Comparison of ENCODE assay signal across 23 mouse cellular contexts in the genomic region with DNA sequence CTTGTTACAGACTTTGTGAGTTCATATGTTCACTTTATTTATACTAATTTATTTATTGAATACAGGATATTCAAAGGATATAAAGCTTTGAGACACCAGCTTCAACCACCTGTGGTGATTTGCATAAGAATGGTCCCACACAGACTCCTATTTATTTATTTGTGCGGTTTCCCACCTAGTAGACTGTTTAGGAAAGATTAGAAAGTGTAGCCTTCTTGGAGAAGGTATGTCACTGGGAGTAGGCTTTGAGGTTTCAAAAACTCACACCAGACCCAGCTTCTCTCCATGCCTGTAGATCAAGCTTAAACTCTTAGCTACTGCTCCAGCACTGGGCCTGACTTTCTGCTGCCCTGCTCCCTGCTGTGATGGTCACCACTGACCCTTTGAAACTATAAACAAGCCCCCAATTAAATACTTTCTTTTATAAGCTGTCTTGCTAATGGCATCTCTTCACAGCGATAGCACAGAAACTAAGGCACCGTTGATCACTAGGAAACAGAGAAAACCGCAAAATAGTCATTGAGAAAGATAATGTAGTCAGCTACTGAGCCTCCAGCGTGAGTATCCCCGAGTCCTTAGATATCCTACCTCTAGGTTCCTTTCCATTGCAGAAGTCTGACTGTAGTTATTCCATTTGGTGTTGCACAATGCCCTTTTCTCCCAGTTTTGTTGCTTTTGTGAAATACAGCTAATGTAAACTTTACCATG.
DNase-seq lines count a peak whose midpoint lies in the region; ATAC-seq lines count a peak whose summit lies in the region.
"Had no signal": no experiment of that assay in that cellular context is flagged by ENCODE, and none has a peak within 500 bp of the region (broad histone marks: within the 10 kb centered on the region; RNA-seq: fewer than 3 reads in every experiment).

No protein-coding gene starts in this region.

- intact Hi-C loops in left cerebral cortex, postnatal 25 days (cut with DNase I) = no loop called here

- H3K36me3 ChIP-seq in liver, embryonic 11.5 days (ENCODE audit: control insufficient read depth, insufficient read depth, low read length) = no peaks in the 10 kb centered on the region
- H3K36me3 ChIP-seq in liver, embryonic 12.5 days = no peaks in the 10 kb centered on the region
- no peaks in the 10 kb centered on the region for H3K36me3 ChIP-seq in liver, embryonic 16.5 days (ENCODE audit: control insufficient read depth, insufficient read depth)
- H3K36me3 ChIP-seq: embryonic facial prominence, embryonic 12.5 days; forebrain, embryonic 15.5 days; heart, embryonic 10.5 days; hindbrain, embryonic 12.5 days had no signal

- peak overlapping the region; percentile 53 for H3K4me2 ChIP-seq in liver, embryonic 11.5 days
- peak overlapping the region; percentile 52 for H3K4me2 ChIP-seq in liver, embryonic 12.5 days
- H3K4me2 ChIP-seq in liver, embryonic 16.5 days (ENCODE audit: low read depth, low read length) = peak overlapping the region; percentile 28
- H3K4me2 ChIP-seq: embryonic facial prominence, embryonic 12.5 days; forebrain, embryonic 15.5 days; hindbrain, embryonic 12.5 days had no signal

- 33% methylated on average over 6 of the region's 6 CpGs for WGBS in liver, embryonic 11.5 days
- WGBS in liver, embryonic 12.5 days (ENCODE audit: insufficient replicate concordance) = 15% methylated on average over 6 of the region's 6 CpGs
- WGBS in liver, embryonic 16.5 days (ENCODE audit: insufficient replicate concordance) = 19% methylated on average over 6 of the region's 6 CpGs

- peak; percentile 91 for ATAC-seq in liver, embryonic 11.5 days (replicated peaks; ENCODE audit: low FRiP score)
- ATAC-seq in liver, embryonic 12.5 days = peak; percentile 85
- ATAC-seq in liver, embryonic 16.5 days (ENCODE audit: low read depth) = peak; percentile 68
- ATAC-seq in frontal cortex, adult (ENCODE audit: low TSS enrichment) = no peak
- ATAC-seq: forebrain, embryonic 15.5 days; hindbrain, embryonic 16.5 days; Patski had no signal

- no peaks in the 10 kb centered on the region for H3K9me3 ChIP-seq in liver, embryonic 11.5 days (ENCODE audit: control insufficient read depth, low read length)
- H3K9me3 ChIP-seq in liver, embryonic 12.5 days (replicated peaks) = no peaks in the 10 kb centered on the region
- no peaks in the 10 kb centered on the region for H3K9me3 ChIP-seq in liver, embryonic 16.5 days (replicated peaks; ENCODE audit: control insufficient read depth, low read length)
- H3K9me3 ChIP-seq: embryonic facial prominence, embryonic 12.5 days; forebrain, embryonic 15.5 days; heart, embryonic 10.5 days; hindbrain, embryonic 12.5 days had no signal

- H3K27me3 ChIP-seq in liver, embryonic 11.5 days (replicated peaks; ENCODE audit: control insufficient read depth, insufficient read depth, low read length) = no peaks in the 10 kb centered on the region
- H3K27me3 ChIP-seq in liver, embryonic 12.5 days (replicated peaks) = no peaks in the 10 kb centered on the region
- H3K27me3 ChIP-seq in liver, embryonic 16.5 days (ENCODE audit: control insufficient read depth, insufficient read depth, low read depth, low read length) = no peaks in the 10 kb centered on the region
- H3K27me3 ChIP-seq: embryonic facial prominence, embryonic 12.5 days; forebrain, embryonic 15.5 days; hindbrain, embryonic 12.5 days; Patski had no signal

- H3K27ac ChIP-seq in liver, embryonic 11.5 days (ENCODE audit: low read depth, low read length) = peak overlapping the region; percentile 35; the same call in 1 of the 2 replicates
- H3K27ac ChIP-seq in liver, embryonic 12.5 days = peak overlapping the region; percentile 60; the same call in 1 of the 2 replicates
- H3K27ac ChIP-seq in liver, embryonic 16.5 days (ENCODE audit: low read length) = no peak overlapping the region
- H3K27ac ChIP-seq: embryonic facial prominence, embryonic 12.5 days; forebrain, embryonic 15.5 days; heart, embryonic 10.5 days; hindbrain, embryonic 12.5 days had no signal

- peak; percentile 39 for DNase-seq in liver, embryonic 11.5 days (ENCODE audit: low spot score)
- no peak for DNase-seq in liver
- no peak for DNase-seq in left cerebral cortex, postnatal 25 days (ENCODE audit: low spot score in 2 of 2)
- no peak for DNase-seq in cerebellum, postnatal 25 days
- no peak for DNase-seq in right cerebral cortex, postnatal 10 days (ENCODE audit: low spot score in 2 of 2)
- DNase-seq: adrenal gland, adult 8-10 months; adrenal gland, postnatal 36 days; B cell, adult 2 months; cerebellum, adult 11-12 months; cerebellum, adult 9-11 months; gastrocnemius, postnatal 10 days; heart, adult 18-20 months; heart, postnatal 10 days; heart, postnatal 4 days had no signal

- H3K4me1 ChIP-seq in liver, embryonic 11.5 days (replicated peaks; ENCODE audit: control insufficient read depth, insufficient read depth, low read length) = 0 out of 2 replicates have a peak, but pooled peaks cover 6% of the 10 kb centered on the region
- peaks cover 15% of the 10 kb centered on the region for H3K4me1 ChIP-seq in liver, embryonic 12.5 days
- H3K4me1 ChIP-seq in liver, embryonic 16.5 days (ENCODE audit: control insufficient read depth, low read depth, low read length) = peaks cover 3% of the 10 kb centered on the region; the same call in 1 of the 2 replicates
- H3K4me1 ChIP-seq: embryonic facial prominence, embryonic 12.5 days; forebrain, embryonic 15.5 days; heart, embryonic 10.5 days; hindbrain, embryonic 12.5 days had no signal

- no peak overlapping the region for H3K9ac ChIP-seq in liver, embryonic 11.5 days (ENCODE audit: low read depth, low read length)
- no peak overlapping the region for H3K9ac ChIP-seq in liver, embryonic 12.5 days
- H3K9ac ChIP-seq in liver, embryonic 16.5 days (ENCODE audit: low read depth, low read length) = no peak overlapping the region
- H3K9ac ChIP-seq: embryonic facial prominence, embryonic 12.5 days; forebrain, embryonic 15.5 days; hindbrain, embryonic 12.5 days had no signal

- no peak overlapping the region for H3K4me3 ChIP-seq in liver, embryonic 11.5 days (ENCODE audit: low read depth, low read length)
- no peak overlapping the region for H3K4me3 ChIP-seq in liver, embryonic 12.5 days
- H3K4me3 ChIP-seq in liver, embryonic 16.5 days (ENCODE audit: low read depth, low read length) = no peak overlapping the region
- H3K4me3 ChIP-seq: embryonic facial prominence, embryonic 12.5 days; forebrain, embryonic 15.5 days; heart, embryonic 10.5 days; hindbrain, embryonic 12.5 days had no signal
